Mouse (Mus musculus): ENCODE results near the gene Adam1b.

The Adam1b gene

GRCm38 (mm10) chr5:121493305-121493704 is 9.9 kb downstream of the Adam1b start:
- DNase-seq: no peak

GRCm38 (mm10) chr5:121484801-121485200 is 18.4 kb downstream of the Adam1b start:
- no peak for DNase-seq

GRCm38 (mm10) chr5:121477680-121478079 is 25.6 kb downstream of the Adam1b start:
- peak; percentile 55 for DNase-seq

GRCm38 (mm10) chr5:121476040-121476439 is 27.2 kb downstream of the Adam1b start:
- no peak for DNase-seq

GRCm38 (mm10) chr5:121474610-121475009 is 28.6 kb downstream of the Adam1b start:
- no peak for DNase-seq

GRCm38 (mm10) chr5:121472411-121472810 is 30.8 kb downstream of the Adam1b start:
- DNase-seq: no peak

- no peak for DNase-seq
Observed at GRCm38 (mm10) chr5:121469566-121469965, 33.7 kb downstream of the Adam1b start.

GRCm38 (mm10) chr5:121463601-121464250 is 39.5 kb downstream of the Adam1b start:
- no peak for DNase-seq

- DNase-seq: no peak
Observed at GRCm38 (mm10) chr5:121462967-121463366, 40.3 kb downstream of the Adam1b start.

- no peak for DNase-seq
Observed at GRCm38 (mm10) chr5:121462171-121462502, 41.1 kb downstream of the Adam1b start.

- DNase-seq: no peak
Observed at GRCm38 (mm10) chr5:121461339-121462170, 41.7 kb downstream of the Adam1b start.

GRCm38 (mm10) chr5:121455510-121456265 is 47.5 kb downstream of the Adam1b start:
- DNase-seq: no peak

- no peak for DNase-seq
Observed at GRCm38 (mm10) chr5:121454503-121454782, 48.8 kb downstream of the Adam1b start.

GRCm38 (mm10) chr5:121453743-121454502 is 49.3 kb downstream of the Adam1b start:
- DNase-seq: no peak

GRCm38 (mm10) chr5:121452906-121453305 is 50.3 kb downstream of the Adam1b start:
- DNase-seq: no peak

- DNase-seq: peak; percentile 99
Observed at GRCm38 (mm10) chr5:121452026-121452869, 51.0 kb downstream of the Adam1b start, which contains the start of gene Erp29. TSS of gene Erp29 (minus strand) at chr5:121452506.

- peak; percentile 40 for DNase-seq
Observed at GRCm38 (mm10) chr5:121451644-121452025, 51.6 kb downstream of the Adam1b start, which contains the start of gene Tmem116. TSS of gene Tmem116 (plus strand) at chr5:121451893.

GRCm38 (mm10) chr5:121451203-121451602 is 52.0 kb downstream of the Adam1b start:
- DNase-seq: no peak

- DNase-seq: no peak
Observed at GRCm38 (mm10) chr5:121450476-121450875, 52.8 kb downstream of the Adam1b start.

Data from thymus, postnatal 14 days (tissue).